Mouse (Mus musculus): Measurements from ENCODE around the gene Grik4. TPM values are rescaled to one million over a fixed set of nuclear protein-coding genes. Genes with fewer than 3 reads are reported as not detected.
A peak's percentile ranks its signal among the peaks of the same experiment; 100 is the strongest.

The Grik4 gene
- total RNA-seq, 2 experiments from 2014 or later = 0.07 TPM; not detected in 1

GRCm38 (mm10) chr9:42908657-42909313 lies 35.5 kb downstream of the Grik4 start:
- peak; percentile 18 to 29 for DNase-seq
- intact Hi-C loops (cut with DNase I) = no loop called here

- DNase-seq = no peak
- intact Hi-C loops (cut with DNase I) = no loop called here
These were observed 37.3 kb downstream of the Grik4 start for GRCm38 (mm10) chr9:42906995-42907394.

GRCm38 (mm10) chr9:42898091-42898591 lies 46.2 kb downstream of the Grik4 start:
- no peak for DNase-seq
- intact Hi-C loops (cut with DNase I) = no loop called here

- DNase-seq = peak; percentile 47 to 49
These were observed 46.8 kb downstream of the Grik4 start for GRCm38 (mm10) chr9:42897361-42898051.

GRCm38 (mm10) chr9:42896421-42897210 lies 47.7 kb downstream of the Grik4 start:
- DNase-seq = no peak
- intact Hi-C loops (cut with DNase I) = no loop called here

More at GRCm38 (mm10) chr9:42897361-42898051, 46.8 kb downstream of the Grik4 start:
- intact Hi-C loops (cut with DNase I) = no loop called here

GRCm38 (mm10) chr9:42892765-42893164 lies 51.5 kb downstream of the Grik4 start:
- intact Hi-C loops (cut with DNase I) = no loop called here
- no peak for DNase-seq

- intact Hi-C loops (cut with DNase I) = no loop called here
- DNase-seq = no peak
These were observed 56.4 kb downstream of the Grik4 start for GRCm38 (mm10) chr9:42887930-42888329.

- intact Hi-C loops (cut with DNase I) = no loop called here
- no peak for DNase-seq
These were observed 58.1 kb downstream of the Grik4 start for GRCm38 (mm10) chr9:42886112-42886766.

- intact Hi-C loops (cut with DNase I) = no loop called here
These were observed 58.7 kb downstream of the Grik4 start for GRCm38 (mm10) chr9:42885566-42885965.

GRCm38 (mm10) chr9:42885123-42885522 lies 59.2 kb downstream of the Grik4 start:
- intact Hi-C loops (cut with DNase I) = no loop called here

More at GRCm38 (mm10) chr9:42885566-42885965, 58.7 kb downstream of the Grik4 start:
- DNase-seq = no peak

GRCm38 (mm10) chr9:42883006-42883759 lies 61.1 kb downstream of the Grik4 start:
- intact Hi-C loops (cut with DNase I) = no loop called here
- DNase-seq = no peak

More at GRCm38 (mm10) chr9:42885123-42885522, 59.2 kb downstream of the Grik4 start:
- no peak for DNase-seq

- intact Hi-C loops (cut with DNase I) = no loop called here
- DNase-seq = no peak
These were observed 62.0 kb downstream of the Grik4 start for GRCm38 (mm10) chr9:42882313-42882712.

- intact Hi-C loops (cut with DNase I) = no loop called here
- DNase-seq = no peak
These were observed 63.3 kb downstream of the Grik4 start for GRCm38 (mm10) chr9:42881040-42881439.

- no peak for DNase-seq
- intact Hi-C loops (cut with DNase I) = no loop called here
These were observed 65.9 kb downstream of the Grik4 start for GRCm38 (mm10) chr9:42878401-42878800.

GRCm38 (mm10) chr9:42872885-42873284 lies 71.4 kb downstream of the Grik4 start:
- intact Hi-C loops (cut with DNase I) = no loop called here
- DNase-seq = no peak

GRCm38 (mm10) chr9:42871681-42872080 lies 72.6 kb downstream of the Grik4 start:
- intact Hi-C loops (cut with DNase I) = no loop called here
- DNase-seq = peak; percentile 14 to 18

GRCm38 (mm10) chr9:42870257-42870656 lies 74.0 kb downstream of the Grik4 start:
- intact Hi-C loops (cut with DNase I) = no loop called here
- DNase-seq = no peak

GRCm38 (mm10) chr9:42868508-42868907 lies 75.8 kb downstream of the Grik4 start:
- DNase-seq = no peak
- intact Hi-C loops (cut with DNase I) = no loop called here

- intact Hi-C loops (cut with DNase I) = no loop called here
- no peak for DNase-seq
These were observed 77.6 kb downstream of the Grik4 start for GRCm38 (mm10) chr9:42866650-42867049.
